Mouse (Mus musculus): ENCODE data around the gene Grk6. TPM values are rescaled to one million over a fixed set of nuclear protein-coding genes. Genes with fewer than 3 reads are reported as not detected.

Grk6 gene
- polyA plus RNA-seq (2014; fragmentation: Nextera tagmentation; extraction: Ambion mirVana) = 35.5 and 36.9 TPM in 2 replicates

DNA sequence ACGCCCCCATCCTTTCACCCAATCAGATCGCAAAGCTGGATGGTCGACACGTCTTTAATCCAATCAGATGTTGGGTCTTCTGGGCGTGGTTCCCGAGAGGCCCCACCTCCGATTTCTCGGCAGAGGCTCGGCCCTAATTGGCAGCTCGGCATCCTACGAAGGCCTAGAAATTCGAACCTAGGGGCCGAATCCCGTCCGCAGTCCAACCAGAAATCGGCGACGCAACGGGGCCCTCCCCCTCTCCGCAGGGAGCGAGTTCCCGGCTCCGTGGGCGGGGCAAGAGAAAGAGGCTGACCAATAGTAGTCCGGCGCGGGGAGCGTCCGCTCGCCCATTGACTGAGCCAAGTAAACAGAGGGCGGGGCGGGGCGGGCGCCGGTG lies at the start of gene Grk6:
Gene Grk6, plus strand, starts transcription at position 136 of the 379 bp plus-strand sequence.
- Histone ChIP-seq H3K4me1 (ENCODE audit: control insufficient read depth, insufficient read depth, low read length) (peaks cover 8% of the 10 kb centered on the region; the same call in 1 of the 2 replicates), H3K9ac (replicated peaks; ENCODE audit: low read depth, low read length) (peak within 1 kb of the TSS; percentile 96), H3K9me3 (ENCODE audit: control insufficient read depth, low read depth, low read length) (no peaks in the 10 kb centered on the region), H3K27me3 (ENCODE audit: control insufficient read depth, insufficient read depth, low read length) (no peaks in the 10 kb centered on the region), H3K27ac (ENCODE audit: low read length) (peak within 1 kb of the TSS; percentile 97), H3K4me2 (replicated peaks; ENCODE audit: low read depth, low read length) (peak within 1 kb of the TSS; percentile 78), H3K4me3 (ENCODE audit: low read depth, low read length) (peak within 1 kb of the TSS; percentile 83), H3K36me3 (ENCODE audit: control insufficient read depth, insufficient read depth, low read length) (peaks cover 2% of the 10 kb centered on the region; the same call in 1 of the 2 replicates)
- ATAC-seq (ENCODE audit: insufficient number of reproducible peaks, insufficient read depth, low FRiP score, low read depth) = peak; percentile 96
- WGBS = 0% methylated on average over 34 of the region's 35 CpGs

DNA sequence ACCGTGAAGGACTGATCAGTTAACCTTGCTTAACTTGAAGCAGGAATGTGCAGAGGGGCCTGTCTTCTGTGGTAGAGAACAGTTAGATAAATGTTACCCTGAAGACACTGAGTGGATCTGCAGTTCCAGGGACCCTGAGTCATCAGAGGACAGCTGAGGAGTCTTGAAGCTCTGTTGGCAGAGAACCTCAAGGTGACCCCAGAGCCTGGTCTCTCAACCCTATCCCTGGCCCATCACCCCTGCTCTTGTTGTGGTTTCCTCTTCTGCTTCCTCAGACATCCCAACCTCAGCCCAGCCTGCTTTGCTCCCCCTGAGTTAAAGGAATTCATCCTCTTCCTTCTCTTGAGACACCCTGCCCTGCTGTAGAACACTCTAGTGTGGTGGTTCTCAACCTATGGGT lies 46.8 kb upstream of the Grk6 start, which contains the start of gene Slc34a1:
Gene Slc34a1, plus strand, starts transcription at position 100 of the 400 bp plus-strand sequence.
- WGBS = 72% methylated on average over 1 of the region's 1 CpGs
- no peak within 1 kb of the TSS for H3K9ac ChIP-seq (replicated peaks; ENCODE audit: low read depth, low read length)
- H3K36me3 ChIP-seq (ENCODE audit: control insufficient read depth, insufficient read depth, low read length) = no peaks in the 10 kb centered on the region
- no peaks in the 10 kb centered on the region for H3K4me1 ChIP-seq (ENCODE audit: control insufficient read depth, insufficient read depth, low read length)
- H3K4me3 ChIP-seq (ENCODE audit: low read depth, low read length) = no peak within 1 kb of the TSS
- no peaks in the 10 kb centered on the region for H3K9me3 ChIP-seq (ENCODE audit: control insufficient read depth, low read depth, low read length)
- H3K27ac ChIP-seq (ENCODE audit: low read length) = no peak within 1 kb of the TSS
- no peak within 1 kb of the TSS for H3K4me2 ChIP-seq (replicated peaks; ENCODE audit: low read depth, low read length)
- no peaks in the 10 kb centered on the region for H3K27me3 ChIP-seq (ENCODE audit: control insufficient read depth, insufficient read depth, low read length)
- no peak for ATAC-seq (ENCODE audit: insufficient number of reproducible peaks, insufficient read depth, low FRiP score, low read depth)

DNA sequence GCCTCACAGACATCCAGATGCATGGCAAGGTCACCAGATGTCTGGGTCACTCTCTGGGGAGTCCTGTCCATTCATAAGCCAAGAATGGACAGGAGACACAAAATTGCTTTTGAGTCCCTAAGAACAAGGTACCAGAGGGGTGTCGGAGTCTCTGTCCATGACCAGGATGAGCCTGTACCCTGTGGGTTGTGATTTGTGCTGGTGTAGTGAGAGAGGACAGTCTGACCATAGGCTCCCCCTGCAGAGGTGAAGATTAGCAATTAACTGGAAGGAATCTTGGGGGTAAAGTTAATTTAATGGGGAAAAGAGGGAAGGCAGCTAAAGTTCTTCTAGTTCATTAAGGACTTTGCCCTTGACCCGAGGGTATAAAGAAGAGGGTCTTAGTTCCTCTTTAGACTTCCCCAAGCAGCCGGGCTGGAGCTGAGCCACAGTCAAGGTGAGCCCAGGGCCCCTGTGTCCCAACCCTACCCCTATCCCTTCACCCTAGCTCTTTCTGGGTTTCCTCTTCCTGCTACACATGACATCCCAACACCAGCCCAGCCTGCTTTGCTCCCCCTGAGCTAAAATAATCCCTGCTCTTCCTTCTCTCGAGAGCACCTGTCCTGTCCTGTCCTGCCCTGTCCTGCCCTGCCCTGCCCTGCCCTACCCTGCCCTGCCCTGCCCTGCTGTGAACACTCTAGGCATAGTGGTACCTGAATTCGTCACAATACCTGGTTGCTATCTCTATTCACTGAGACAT lies 45.4 kb upstream of the Grk6 start:
- WGBS = 60% methylated on average over 5 of the region's 5 CpGs
- Histone ChIP-seq H3K4me1 (ENCODE audit: control insufficient read depth, insufficient read depth, low read length) (no peaks in the 10 kb centered on the region), H3K4me2 (replicated peaks; ENCODE audit: low read depth, low read length) (no peak overlapping the region), H3K36me3 (ENCODE audit: control insufficient read depth, insufficient read depth, low read length) (no peaks in the 10 kb centered on the region), H3K4me3 (ENCODE audit: low read depth, low read length) (no peak overlapping the region), H3K27me3 (ENCODE audit: control insufficient read depth, insufficient read depth, low read length) (no peaks in the 10 kb centered on the region), H3K9me3 (ENCODE audit: control insufficient read depth, low read depth, low read length) (no peaks in the 10 kb centered on the region), H3K27ac (ENCODE audit: low read length) (no peak overlapping the region), H3K9ac (replicated peaks; ENCODE audit: low read depth, low read length) (no peak overlapping the region)
- no peak for ATAC-seq (ENCODE audit: insufficient number of reproducible peaks, insufficient read depth, low FRiP score, low read depth)

DNA sequence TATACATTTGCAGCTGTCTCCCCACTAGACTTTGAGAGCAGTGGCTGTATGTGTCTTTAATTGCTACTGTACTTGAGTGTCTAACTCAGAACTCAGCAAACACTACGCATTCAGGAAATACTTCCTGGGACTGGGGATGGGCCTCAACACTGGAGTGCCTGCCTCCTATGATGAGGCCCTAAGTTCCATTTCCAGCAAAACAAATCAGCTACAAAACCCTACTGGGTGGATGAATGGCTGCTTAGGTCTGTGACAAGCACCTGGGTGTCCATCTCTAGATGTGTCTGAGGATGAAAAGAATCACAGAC lies 44.9 kb upstream of the Grk6 start:
- H3K4me1 ChIP-seq (ENCODE audit: control insufficient read depth, insufficient read depth, low read length) = no peaks in the 10 kb centered on the region
- no peak overlapping the region for H3K9ac ChIP-seq (replicated peaks; ENCODE audit: low read depth, low read length)
- H3K4me2 ChIP-seq (replicated peaks; ENCODE audit: low read depth, low read length) = no peak overlapping the region
- 65% methylated on average over 1 of the region's 1 CpGs for WGBS
- no peaks in the 10 kb centered on the region for H3K27me3 ChIP-seq (ENCODE audit: control insufficient read depth, insufficient read depth, low read length)
- no peak overlapping the region for H3K4me3 ChIP-seq (ENCODE audit: low read depth, low read length)
- ATAC-seq (ENCODE audit: insufficient number of reproducible peaks, insufficient read depth, low FRiP score, low read depth) = no peak
- no peak overlapping the region for H3K27ac ChIP-seq (ENCODE audit: low read length)
- no peaks in the 10 kb centered on the region for H3K36me3 ChIP-seq (ENCODE audit: control insufficient read depth, insufficient read depth, low read length)
- no peaks in the 10 kb centered on the region for H3K9me3 ChIP-seq (ENCODE audit: control insufficient read depth, low read depth, low read length)

DNA sequence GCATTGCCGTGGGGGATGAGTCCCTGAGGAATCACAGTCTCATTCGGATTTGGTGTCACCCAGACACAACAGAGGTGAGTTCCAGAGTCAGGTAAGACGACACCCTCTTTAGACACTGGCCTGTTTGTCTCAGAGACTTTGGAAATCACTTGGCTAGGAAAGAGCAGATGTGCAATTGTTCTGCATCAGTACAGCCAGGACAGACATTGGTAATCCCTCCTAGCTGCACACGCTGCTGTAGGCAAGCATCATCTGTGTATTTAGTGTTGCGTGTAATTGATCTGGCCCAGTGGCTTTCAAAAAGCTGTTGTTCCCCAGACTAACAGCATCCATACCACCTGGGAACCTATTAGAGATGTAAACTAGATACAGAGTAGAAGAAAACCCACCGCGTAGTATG lies 41.6 kb upstream of the Grk6 start:
- H3K27ac ChIP-seq (ENCODE audit: low read length) = no peak overlapping the region
- no peaks in the 10 kb centered on the region for H3K27me3 ChIP-seq (ENCODE audit: control insufficient read depth, insufficient read depth, low read length)
- 70% methylated on average over 7 of the region's 7 CpGs for WGBS
- H3K9ac ChIP-seq (replicated peaks; ENCODE audit: low read depth, low read length) = no peak overlapping the region
- H3K36me3 ChIP-seq (ENCODE audit: control insufficient read depth, insufficient read depth, low read length) = no peaks in the 10 kb centered on the region
- H3K9me3 ChIP-seq (ENCODE audit: control insufficient read depth, low read depth, low read length) = no peaks in the 10 kb centered on the region
- H3K4me2 ChIP-seq (replicated peaks; ENCODE audit: low read depth, low read length) = no peak overlapping the region
- ATAC-seq (ENCODE audit: insufficient number of reproducible peaks, insufficient read depth, low FRiP score, low read depth) = no peak
- no peak overlapping the region for H3K4me3 ChIP-seq (ENCODE audit: low read depth, low read length)
- no peaks in the 10 kb centered on the region for H3K4me1 ChIP-seq (ENCODE audit: control insufficient read depth, insufficient read depth, low read length)

DNA sequence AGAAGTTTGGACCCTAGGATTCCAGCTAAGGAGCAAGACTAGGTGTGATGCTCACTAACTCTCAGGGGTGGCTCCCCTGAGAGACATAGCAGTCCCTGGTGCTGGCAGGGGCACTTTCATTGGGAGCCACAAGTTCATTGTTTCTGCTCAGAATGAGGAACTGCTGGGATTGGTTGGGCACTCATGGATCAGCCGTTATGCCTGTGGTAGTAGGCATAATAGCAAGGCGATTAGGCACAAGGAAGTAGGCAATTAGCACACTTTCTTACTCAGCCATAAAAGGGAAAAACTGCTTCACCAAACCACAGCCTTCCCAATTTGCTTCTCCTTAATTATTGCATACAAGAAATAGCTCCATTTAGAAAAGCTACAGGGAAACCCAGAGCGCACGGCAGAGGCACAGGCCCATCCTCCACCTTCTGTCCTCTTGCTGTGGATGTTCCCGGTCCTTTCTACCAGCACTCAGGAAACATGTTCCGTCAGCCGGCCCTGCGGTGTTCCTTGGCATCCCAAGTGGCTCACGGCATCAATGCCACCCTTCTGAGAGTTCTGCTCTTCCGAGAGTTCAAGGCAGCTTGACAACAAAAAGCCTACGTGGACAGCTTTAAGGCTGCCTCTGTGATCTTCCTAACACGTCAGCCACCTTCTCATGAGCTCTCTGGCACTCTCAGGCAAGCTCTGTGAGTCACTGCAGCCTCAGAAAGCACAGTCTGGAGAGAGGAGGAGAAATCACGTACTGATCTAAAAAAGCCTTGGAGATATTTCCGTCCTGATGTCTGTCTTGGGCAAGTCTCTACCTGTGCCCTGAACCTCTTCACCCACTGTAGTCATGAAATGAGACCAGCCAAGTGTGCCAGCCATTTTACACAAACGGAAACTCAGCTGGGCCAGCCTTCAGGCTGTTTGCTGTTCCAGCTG lies 40.7 kb upstream of the Grk6 start:
- H3K9ac ChIP-seq (replicated peaks; ENCODE audit: low read depth, low read length) = no peak overlapping the region
- 69% methylated on average over 15 of the region's 15 CpGs for WGBS
- no peak overlapping the region for H3K4me3 ChIP-seq (ENCODE audit: low read depth, low read length)
- no peaks in the 10 kb centered on the region for H3K36me3 ChIP-seq (ENCODE audit: control insufficient read depth, insufficient read depth, low read length)
- no peak for ATAC-seq (ENCODE audit: insufficient number of reproducible peaks, insufficient read depth, low FRiP score, low read depth)
- H3K4me1 ChIP-seq (ENCODE audit: control insufficient read depth, insufficient read depth, low read length) = no peaks in the 10 kb centered on the region
- H3K27me3 ChIP-seq (ENCODE audit: control insufficient read depth, insufficient read depth, low read length) = no peaks in the 10 kb centered on the region
- 0 out of 2 replicates have a peak overlapping the region, but pooled peaks have one; percentile 10 for H3K27ac ChIP-seq (ENCODE audit: low read length)
- no peak overlapping the region for H3K4me2 ChIP-seq (replicated peaks; ENCODE audit: low read depth, low read length)
- H3K9me3 ChIP-seq (ENCODE audit: control insufficient read depth, low read depth, low read length) = no peaks in the 10 kb centered on the region

DNA sequence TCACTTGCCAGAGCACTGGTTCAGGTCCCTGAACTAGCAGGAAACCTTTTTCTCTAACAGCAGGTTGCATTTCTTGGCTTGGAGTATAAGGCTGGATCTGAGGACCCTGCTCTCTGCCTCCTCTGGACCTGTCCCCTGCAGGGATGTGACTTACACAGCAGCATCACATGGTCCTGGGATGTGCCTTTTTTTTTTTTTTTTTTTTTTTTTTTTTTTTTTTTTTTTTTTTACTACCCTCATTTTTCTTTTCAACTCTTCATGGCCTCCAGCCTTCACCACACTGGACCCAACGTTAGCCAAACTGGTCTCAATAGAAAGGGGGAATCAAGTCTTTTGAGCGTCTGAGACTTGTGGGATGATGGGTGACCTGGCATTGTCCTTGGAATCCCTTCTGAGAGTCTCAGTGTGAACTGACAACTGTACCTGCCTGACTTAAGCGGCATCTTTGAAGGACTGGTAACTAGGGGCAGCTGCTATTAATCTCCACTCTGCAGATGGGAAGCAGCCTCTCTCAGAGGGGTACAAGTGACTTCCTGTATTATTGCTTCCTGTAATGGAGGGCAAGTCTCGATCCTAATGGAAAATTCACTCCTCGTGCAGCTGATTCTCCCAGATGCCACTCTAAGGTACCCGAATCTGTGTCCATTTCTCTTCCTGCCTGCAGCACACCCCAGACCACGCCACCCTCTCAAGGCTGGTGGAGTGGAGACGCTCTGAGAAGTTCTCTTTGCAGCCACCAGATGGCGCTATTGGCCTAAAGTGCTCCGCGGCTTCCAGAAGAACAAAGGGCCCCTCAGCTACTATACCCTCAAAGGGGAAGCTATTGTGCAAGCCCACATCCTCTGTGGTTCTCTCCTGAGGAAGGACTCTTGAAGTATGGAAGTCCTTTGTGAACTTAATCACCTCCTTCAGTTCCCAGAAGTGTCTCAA lies 39.8 kb upstream of the Grk6 start:
- Histone ChIP-seq H3K4me2 (replicated peaks; ENCODE audit: low read depth, low read length) (0 out of 2 replicates have a peak overlapping the region, but pooled peaks have one; percentile 12), H3K4me1 (ENCODE audit: control insufficient read depth, insufficient read depth, low read length) (no peaks in the 10 kb centered on the region), H3K27ac (ENCODE audit: low read length) (no peak overlapping the region), H3K36me3 (ENCODE audit: control insufficient read depth, insufficient read depth, low read length) (no peaks in the 10 kb centered on the region), H3K4me3 (ENCODE audit: low read depth, low read length) (no peak overlapping the region), H3K9ac (replicated peaks; ENCODE audit: low read depth, low read length) (no peak overlapping the region), H3K9me3 (ENCODE audit: control insufficient read depth, low read depth, low read length) (no peaks in the 10 kb centered on the region), H3K27me3 (ENCODE audit: control insufficient read depth, insufficient read depth, low read length) (no peaks in the 10 kb centered on the region)
- 12% methylated on average over 11 of the region's 11 CpGs for WGBS
- ATAC-seq (ENCODE audit: insufficient number of reproducible peaks, insufficient read depth, low FRiP score, low read depth) = peak; percentile 65; the same call in 1 of the 2 replicates
